Comparison of ENCODE assay signal across 25 mouse cellular contexts in genomic region chr16:45849045-45849444, GRCm38 (mm10).
"Had no signal": no experiment of that assay in that cellular context is flagged by ENCODE, and none has a peak within 500 bp of the region (broad histone marks: within the 10 kb centered on the region; RNA-seq: fewer than 3 reads in every experiment).

No protein-coding gene starts in this region.

- H3K9ac ChIP-seq: heart, embryonic 12.5 days; hindbrain, embryonic 12.5 days; hindbrain, embryonic 14.5 days; intestine, embryonic 15.5 days; limb, embryonic 12.5 days had no signal

- H3K36me3 ChIP-seq: heart, embryonic 10.5 days; heart, embryonic 12.5 days; hindbrain, embryonic 10.5 days; hindbrain, embryonic 12.5 days; intestine, embryonic 15.5 days; limb, embryonic 10.5 days; limb, embryonic 12.5 days had no signal

- H3K27ac ChIP-seq: heart, embryonic 10.5 days; hindbrain, embryonic 10.5 days; hindbrain, embryonic 12.5 days; hindbrain, embryonic 14.5 days; intestine, embryonic 15.5 days; layer of hippocampus, adult 2 months; left cerebral cortex, adult 2 months; limb, embryonic 10.5 days; limb, embryonic 12.5 days had no signal

- DNase-seq: gastrocnemius, postnatal 14 days; gastrocnemius, postnatal 36 days; heart, adult 18-20 months; heart, postnatal 10 days; heart, postnatal 4 days; kidney, adult 18-20 months; kidney, adult 8-10 months; kidney, postnatal 10 days; kidney, postnatal 25 days; kidney, postnatal 4 days; liver had no signal

- H3K4me2 ChIP-seq: heart, embryonic 12.5 days; hindbrain, embryonic 12.5 days; hindbrain, embryonic 14.5 days; intestine, embryonic 15.5 days; limb, embryonic 12.5 days; liver, embryonic 11.5 days had no signal

- H3K4me1 ChIP-seq: heart, embryonic 10.5 days; hindbrain, embryonic 10.5 days; hindbrain, embryonic 12.5 days; intestine, embryonic 15.5 days had no signal

- ATAC-seq: hindbrain, embryonic 16.5 days; inflammation-experienced regulatory T-cells, adult 6 months; intestine, embryonic 15.5 days; intestine, postnatal 0 days had no signal

- H3K4me3 ChIP-seq: heart, embryonic 10.5 days; heart, embryonic 12.5 days; hindbrain, embryonic 10.5 days; hindbrain, embryonic 12.5 days; intestine, embryonic 15.5 days; layer of hippocampus, adult 2 months; left cerebral cortex, adult 2 months; limb, embryonic 10.5 days; limb, embryonic 12.5 days had no signal

- H3K27me3 ChIP-seq: heart, embryonic 12.5 days; intestine, embryonic 15.5 days; limb, embryonic 12.5 days had no signal

- H3K9me3 ChIP-seq: heart, embryonic 10.5 days; heart, embryonic 12.5 days; hindbrain, embryonic 10.5 days; hindbrain, embryonic 12.5 days; intestine, embryonic 15.5 days; limb, embryonic 10.5 days; limb, embryonic 12.5 days had no signal
